Mouse (Mus musculus) kidney, postnatal 36 days (tissue): ENCODE measurements around the gene Wwox.

ENCODE experiments used
- DNase-seq, 2 experiments: peaks; one replicate each; pipeline ENCODE4 v3.0.0; 2021 to 2022; ENCODE audit warnings: mixed read lengths in 2 of 2

Gene Wwox

DNA sequence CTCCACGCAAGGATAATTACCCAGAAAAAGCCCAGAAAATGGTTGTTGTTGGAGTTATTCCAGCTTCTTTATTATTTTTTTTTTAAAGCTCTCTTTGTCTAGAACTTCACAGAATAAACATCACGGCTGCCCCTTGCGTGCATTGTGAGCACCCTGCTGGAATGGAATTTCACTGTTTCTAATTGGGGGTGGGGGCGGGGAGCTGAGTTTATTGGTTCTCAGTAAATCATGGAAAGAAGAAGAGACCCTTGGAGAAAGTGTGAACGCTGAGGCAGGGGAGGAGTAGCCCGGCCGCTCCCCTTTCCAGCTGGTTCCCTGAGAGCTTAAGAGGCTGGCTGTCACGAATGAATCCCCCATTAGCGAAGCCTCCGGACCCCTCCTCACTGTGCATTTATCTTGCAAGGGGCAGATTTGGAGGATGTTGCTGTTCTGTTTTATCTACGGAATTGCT, 436.7 kb downstream of the Wwox start:
- DNase-seq: no peak

DNA sequence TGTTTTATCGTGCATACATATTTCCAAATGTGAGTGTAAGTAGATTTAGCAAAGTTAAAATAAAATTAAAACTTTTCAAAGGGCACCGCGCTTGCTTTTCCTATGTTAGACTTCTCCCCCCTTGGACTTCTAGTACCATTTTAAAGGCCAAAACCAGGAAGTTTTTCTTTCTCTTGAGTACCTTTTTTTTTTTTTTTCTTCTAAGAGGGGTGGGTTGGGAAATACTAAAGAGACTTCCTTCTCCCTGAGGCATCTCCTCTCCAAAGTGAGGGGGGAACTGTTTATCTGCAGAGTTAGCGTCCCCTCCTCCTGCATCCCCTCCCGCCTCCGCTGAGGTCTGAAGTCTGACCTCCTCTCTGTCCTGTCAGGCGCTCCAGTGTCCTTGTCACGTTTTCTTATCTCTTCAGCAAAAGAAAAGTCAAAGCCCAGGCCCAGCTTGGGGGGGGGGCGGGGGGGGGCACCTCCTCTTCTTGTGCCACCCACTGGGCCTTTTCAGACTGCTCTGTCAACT, 437.3 kb downstream of the Wwox start:
- DNase-seq: no peak

DNA sequence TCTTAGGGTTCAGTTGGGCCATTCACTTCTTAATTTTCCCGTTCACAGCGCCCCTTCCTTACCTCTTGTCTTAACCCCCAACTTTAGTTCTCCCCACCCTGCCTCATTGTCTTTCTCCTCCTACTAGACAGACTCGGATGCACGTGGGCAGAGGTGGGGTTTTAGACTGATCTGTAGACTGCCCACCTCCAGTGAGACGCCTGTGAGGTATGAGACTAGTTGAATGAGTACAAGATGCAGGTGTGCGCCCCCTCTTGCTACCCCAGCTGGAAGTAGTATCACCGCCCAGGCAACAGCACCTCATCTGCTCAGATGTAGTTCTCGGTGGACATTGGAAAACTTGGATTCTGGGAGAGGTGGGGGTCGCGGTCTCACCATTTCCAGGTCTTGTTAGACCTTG, 437.8 kb downstream of the Wwox start:
- no peak for DNase-seq

- DNase-seq: no peak
Observed at GRCm38 (mm10) chr8:114878449-114879276, 439.2 kb downstream of the Wwox start.

DNA sequence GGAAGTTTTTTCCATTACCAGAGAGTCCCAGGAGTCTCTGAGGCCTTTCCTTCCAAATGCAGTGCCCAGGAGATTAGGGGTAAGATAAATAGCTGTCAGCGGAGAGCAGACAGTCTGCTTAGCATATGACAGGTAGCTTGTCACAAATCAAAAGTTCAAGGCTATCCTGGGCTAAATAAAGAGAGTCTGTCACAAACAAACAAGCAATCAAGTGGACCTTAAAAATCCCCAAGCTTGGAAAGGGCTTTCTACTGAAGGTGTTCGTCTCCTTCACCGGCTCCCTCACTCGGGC, 439.8 kb downstream of the Wwox start:
- no peak for DNase-seq

DNA sequence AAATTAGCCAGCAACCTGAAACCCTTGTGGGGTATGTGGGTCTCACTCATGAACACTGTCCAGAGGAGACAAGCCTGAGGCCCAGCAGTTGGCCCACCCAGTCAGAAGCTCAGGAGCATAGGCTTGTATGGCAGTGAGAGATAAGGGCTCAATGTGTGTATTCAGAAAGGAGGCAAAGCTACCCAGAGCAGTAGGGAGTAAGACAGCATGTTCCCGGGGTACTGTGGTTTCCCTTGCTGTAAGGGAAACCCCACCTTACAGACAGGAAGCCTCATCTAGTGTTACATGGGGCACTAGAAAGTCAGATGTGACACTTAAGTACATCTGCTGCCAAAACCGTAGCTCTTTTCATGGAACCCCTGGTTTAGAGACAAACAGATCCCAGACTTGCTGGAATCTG, 440.2 kb downstream of the Wwox start:
- DNase-seq: peak in 1 of 2 experiments; percentile 1

GRCm38 (mm10) chr8:114880475-114881135, 441.1 kb downstream of the Wwox start:
- no peak for DNase-seq

DNA sequence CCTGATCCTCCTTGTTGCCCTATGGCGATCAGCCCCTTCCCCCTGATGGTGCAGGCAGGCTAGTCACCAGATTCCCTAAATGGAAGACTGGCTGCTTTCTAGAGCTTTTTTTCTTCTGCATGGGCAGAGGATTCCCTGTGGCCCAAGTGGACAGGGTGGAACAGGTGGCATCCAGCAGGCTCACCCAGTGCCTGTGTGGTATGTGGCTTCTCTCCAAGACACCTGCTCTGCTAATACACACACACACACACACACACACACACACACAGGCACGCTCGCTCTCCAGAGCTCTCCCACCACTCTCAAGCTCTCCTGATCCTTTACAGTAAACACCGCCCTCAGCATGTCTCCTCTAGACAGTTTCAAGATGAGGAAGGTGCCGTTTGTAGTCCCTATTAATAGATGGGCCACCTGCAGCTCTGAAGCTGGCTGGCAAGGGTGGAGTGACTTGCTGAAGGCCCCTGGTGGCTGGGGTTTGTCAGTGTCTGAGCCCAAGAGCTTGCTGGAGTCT, 442.5 kb downstream of the Wwox start:
- DNase-seq: peak; percentile 42 to 43

- DNase-seq: peak; percentile 22 to 34
Observed at GRCm38 (mm10) chr8:114882504-114882903, 443.0 kb downstream of the Wwox start.

DNA sequence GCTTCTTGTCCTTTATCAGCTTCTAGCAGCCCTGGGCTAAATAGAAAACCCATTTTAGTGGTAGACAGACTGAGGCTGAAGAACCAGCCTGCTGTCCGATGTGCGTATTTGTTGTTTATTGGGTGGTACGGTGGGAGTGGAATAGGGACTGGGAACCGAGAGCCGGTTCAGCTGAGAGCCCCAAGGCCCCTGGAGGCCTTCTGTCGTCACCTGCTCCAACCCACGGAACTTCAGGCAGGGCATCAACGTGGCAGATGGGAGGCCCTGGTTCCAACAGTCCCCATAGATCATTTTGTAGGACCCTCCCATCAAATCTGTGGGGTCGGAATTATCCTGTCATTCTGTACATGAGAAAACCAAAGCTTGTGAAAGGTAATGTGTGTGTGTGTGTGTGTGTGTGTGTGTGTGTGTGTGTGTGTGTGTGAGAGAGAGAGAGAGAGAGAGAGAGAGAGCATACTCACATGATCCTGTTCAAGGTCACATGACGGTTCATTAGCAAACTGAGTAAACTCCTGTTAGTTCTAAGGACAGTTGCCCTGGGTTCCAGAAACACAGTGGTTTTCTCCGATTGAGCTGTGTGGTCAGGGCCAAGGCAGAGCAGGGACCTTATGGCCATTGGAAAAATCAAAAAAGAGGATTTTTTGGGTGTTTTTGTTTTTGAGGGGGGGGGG, 443.6 kb downstream of the Wwox start:
- no peak for DNase-seq

GRCm38 (mm10) chr8:114883967-114884366, 444.5 kb downstream of the Wwox start:
- no peak for DNase-seq

- no peak for DNase-seq
Observed at GRCm38 (mm10) chr8:114885026-114885592, 445.7 kb downstream of the Wwox start.

DNA sequence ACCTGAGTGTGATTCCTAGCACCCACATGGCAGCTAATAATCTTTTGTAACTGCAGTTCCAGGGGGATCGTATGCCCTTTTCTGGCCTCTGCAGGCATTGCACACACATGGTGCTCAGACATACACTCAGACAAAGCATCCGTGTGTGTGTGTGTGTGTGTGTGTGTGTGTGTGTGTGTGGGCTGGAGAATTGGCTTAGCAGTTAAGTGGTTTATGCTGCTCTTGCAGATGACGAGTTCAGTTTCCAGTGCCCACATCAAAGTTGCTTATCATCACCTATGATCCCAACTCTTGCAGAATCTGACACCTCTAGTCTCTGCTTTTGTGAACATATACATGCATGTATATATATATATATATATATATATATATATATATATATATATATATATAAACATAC, 448.9 kb downstream of the Wwox start:
- no peak for DNase-seq

GRCm38 (mm10) chr8:114889578-114890374, 450.3 kb downstream of the Wwox start:
- no peak for DNase-seq

- no peak for DNase-seq
Observed at GRCm38 (mm10) chr8:114890478-114890877, 451.0 kb downstream of the Wwox start.

- no peak for DNase-seq
Observed at GRCm38 (mm10) chr8:114891252-114891651, 451.8 kb downstream of the Wwox start.

DNA sequence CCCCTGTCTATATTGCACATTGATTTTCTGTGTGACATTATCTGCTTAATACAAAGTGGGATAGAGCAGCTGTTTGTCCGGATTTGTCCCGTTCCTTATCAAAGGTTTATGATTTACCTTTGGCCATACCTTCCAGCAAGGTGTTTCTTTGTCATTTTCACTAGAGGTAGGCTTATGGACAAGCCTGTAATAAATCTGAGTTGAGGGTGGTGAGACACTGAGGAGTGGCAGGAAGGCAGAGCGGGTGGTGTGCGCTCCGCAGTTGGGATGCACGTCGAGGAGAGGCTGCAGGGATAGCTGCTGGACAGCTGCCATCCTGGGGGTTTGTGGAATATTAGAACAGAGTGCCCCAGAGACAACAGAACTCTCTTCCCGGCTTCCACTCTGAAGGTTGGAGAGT, 458.0 kb downstream of the Wwox start:
- DNase-seq: no peak

- no peak for DNase-seq
Observed at GRCm38 (mm10) chr8:114899157-114899556, 459.7 kb downstream of the Wwox start.

- DNase-seq: no peak
Observed at GRCm38 (mm10) chr8:114902584-114902983, 463.1 kb downstream of the Wwox start.

DNA sequence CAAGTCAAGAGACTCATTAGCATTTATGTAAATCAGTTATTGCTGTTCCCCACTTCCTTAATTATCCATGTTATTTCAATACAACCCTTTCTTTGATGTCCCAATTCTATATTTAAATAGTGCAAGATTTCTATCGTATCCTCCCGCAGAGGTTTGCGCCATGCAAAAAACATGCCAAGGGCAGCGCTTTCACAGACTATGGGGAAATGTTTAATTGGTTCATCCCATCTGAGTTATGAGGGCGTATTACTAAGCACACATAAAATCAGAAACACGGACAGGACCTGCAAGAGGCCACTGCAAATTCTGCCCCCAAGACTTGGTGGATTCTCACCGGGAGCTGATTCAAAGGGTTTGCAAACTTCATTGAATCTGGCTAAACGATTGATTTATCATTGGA, 468.6 kb downstream of the Wwox start:
- no peak for DNase-seq

DNA sequence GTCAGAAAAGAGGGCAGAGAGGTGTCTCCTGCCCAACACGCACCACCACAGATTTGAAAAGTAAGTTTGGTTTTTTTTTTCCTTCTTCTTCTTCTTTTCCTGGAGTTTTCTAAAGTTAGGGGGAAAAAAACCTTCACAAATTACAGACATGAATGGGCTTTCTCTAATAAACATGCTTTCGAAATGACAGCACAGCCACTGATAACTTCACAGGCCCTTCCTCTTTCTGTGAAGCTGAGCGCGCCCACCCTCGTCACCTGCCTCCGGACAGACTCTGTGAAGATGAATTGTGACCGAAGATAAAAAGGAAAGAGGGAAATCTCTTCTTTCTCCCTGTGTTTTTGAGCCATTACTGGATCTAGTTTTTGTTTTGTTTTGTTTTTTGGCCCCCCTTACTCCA, 469.1 kb downstream of the Wwox start:
- DNase-seq: no peak

DNA sequence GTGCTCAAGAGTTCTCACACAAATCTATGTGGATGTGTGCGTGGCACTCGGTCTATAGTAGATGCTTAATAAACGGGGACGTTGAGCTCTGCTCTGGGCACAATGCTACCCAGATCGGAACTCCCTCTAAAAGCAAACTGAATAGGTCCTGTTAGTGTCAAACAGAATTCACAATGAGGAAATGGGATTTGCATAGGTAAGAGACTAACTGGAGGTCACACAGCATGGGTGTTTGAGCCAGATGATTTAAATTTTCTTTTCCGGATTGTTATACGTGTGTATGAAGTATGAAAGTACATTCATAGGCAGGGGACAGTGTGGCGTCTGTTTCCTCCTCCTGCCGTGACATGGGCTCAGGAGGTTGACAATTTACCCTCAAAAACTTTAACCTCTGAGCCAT, 469.7 kb downstream of the Wwox start:
- DNase-seq: no peak
